Mouse (Mus musculus) stomach, embryonic 15.5 days (tissue): ENCODE data around the gene Pla2g15. TPM values are rescaled to one million over a fixed set of nuclear protein-coding genes. Genes with fewer than 3 reads are reported as not detected.

Source experiments
- ATAC-seq: fragments of 200-750 bp; cut with Nextera tagmentation; 2 replicates; pipeline ENCODE4 v1.8.0; 2017; ENCODE audit warnings: low read depth, moderate number of reproducible peaks, moderate TSS enrichment; ENCODE audit not compliant: insufficient read depth, low FRiP score
- H3K27ac ChIP-seq: fragments of 300-500 bp; sonication (generic); 2 replicates; pipeline ENCODE4 v1.5.1; 2015; ENCODE audit warnings: mild to moderate bottlenecking, inconsistent platforms
- H3K27me3 ChIP-seq: fragments of 300-500 bp; sonication (generic); replicated peaks from 2 replicates; pipeline ENCODE4 v1.6.1; 2015; ENCODE audit warnings: inconsistent platforms
- H3K36me3 ChIP-seq: fragments of 300-500 bp; sonication (generic); 2 replicates; pipeline ENCODE4 v1.6.1; 2015; ENCODE audit warnings: inconsistent platforms
- H3K4me1 ChIP-seq: fragments of 300-500 bp; sonication (generic); 2 replicates; pipeline ENCODE4 v1.6.1; 2015; ENCODE audit warnings: inconsistent platforms
- H3K4me2 ChIP-seq: fragments of 300-500 bp; sonication (generic); 2 replicates; pipeline ENCODE4 v1.6.1; 2015; ENCODE audit warnings: mild to moderate bottlenecking, inconsistent platforms
- H3K4me3 ChIP-seq: fragments of 300-500 bp; sonication (generic); replicated peaks from 2 replicates; pipeline ENCODE4 v1.5.1; 2015; ENCODE audit warnings: inconsistent platforms
- H3K9ac ChIP-seq: fragments of 300-500 bp; sonication (generic); 2 replicates; pipeline ENCODE4 v1.6.1; 2015; ENCODE audit warnings: inconsistent platforms
- H3K9me3 ChIP-seq: fragments of 300-500 bp; sonication (generic); 2 replicates; pipeline ENCODE4 v1.6.1; 2016; ENCODE audit warnings: inconsistent platforms
- WGBS: fragments of 180-500 bp; shearing (Covaris S2); methylation state at CpG from one replicate; pipeline ENCODE4 v1.1.7; 2015; 5-methylcytosine and 5-hydroxymethylcytosine counted together
- polyA plus RNA-seq: library from polyadenylated mRNA; unstranded; fragments of >200 nt; fragmentation: Nextera tagmentation; extraction: Ambion mirVana; gene quantifications from 2 replicates; pipeline ENCODE4 v1.2.1, GENCODE M21; 2015

Pla2g15 gene
- polyA plus RNA-seq, 1 experiment from 2014 or later, result 11.9 TPM

DNA sequence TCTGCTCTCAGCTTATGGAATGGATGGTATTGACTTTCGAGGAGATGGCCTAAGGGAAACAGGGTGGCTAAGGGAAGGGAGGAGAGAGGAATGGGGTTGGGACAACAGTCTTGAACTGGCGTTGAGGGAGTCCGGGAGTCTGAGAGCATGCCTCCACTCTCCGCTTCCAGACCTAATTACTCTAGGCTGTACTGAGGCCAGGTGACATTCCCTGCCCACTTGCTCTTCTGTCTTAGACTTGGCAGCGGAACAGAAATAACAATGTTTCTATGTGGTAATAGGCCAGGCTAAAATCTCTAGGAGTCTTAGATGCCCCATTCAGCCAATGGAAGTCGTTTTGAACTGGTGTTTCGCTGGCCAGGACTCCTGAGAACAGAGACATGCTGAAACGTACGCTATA lies 842 bp downstream of the Pla2g15 start:
- Histone ChIP-seq H3K9ac (peak overlapping the region; percentile 45; the same call in 1 of the 2 replicates), H3K27me3 (no peaks in the 10 kb centered on the region), H3K27ac (no peak overlapping the region), H3K9me3 (no peaks in the 10 kb centered on the region), H3K4me2 (peak overlapping the region; percentile 80), H3K4me1 (peaks cover 7% of the 10 kb centered on the region; the same call in 1 of the 2 replicates), H3K36me3 (no peaks in the 10 kb centered on the region), H3K4me3 (peak overlapping the region; percentile 63)
- 70% methylated on average over 9 of the region's 9 CpGs for WGBS
- ATAC-seq, result no peak

- Histone ChIP-seq H3K36me3 (no peaks in the 10 kb centered on the region), H3K27ac (no peak overlapping the region), H3K4me2 (no peak overlapping the region), H3K4me1 (peaks cover 7% of the 10 kb centered on the region; the same call in 1 of the 2 replicates), H3K9ac (no peak overlapping the region), H3K4me3 (no peak overlapping the region), H3K9me3 (no peaks in the 10 kb centered on the region), H3K27me3 (no peaks in the 10 kb centered on the region)
- ATAC-seq, result no peak
- 69% methylated on average over 4 of the region's 4 CpGs for WGBS
Measured at GRCm38 (mm10) chr8:106152876-106153275, 2.7 kb downstream of the Pla2g15 start.

- Histone ChIP-seq H3K9ac (no peak overlapping the region), H3K27me3 (no peaks in the 10 kb centered on the region), H3K4me1 (no peaks in the 10 kb centered on the region), H3K36me3 (peaks cover 4% of the 10 kb centered on the region; the same call in 1 of the 2 replicates), H3K4me2 (no peak overlapping the region), H3K9me3 (no peaks in the 10 kb centered on the region), H3K27ac (no peak overlapping the region), H3K4me3 (no peak overlapping the region)
- 84% methylated on average over 1 of the region's 1 CpGs for WGBS
- no peak for ATAC-seq
Measured at GRCm38 (mm10) chr8:106157419-106157818, 7.2 kb downstream of the Pla2g15 start.

- H3K4me2 ChIP-seq, result no peak overlapping the region
- whole genome bisulfite sequencing, result 91% methylated on average over 10 of the region's 10 CpGs
- peaks cover 10% of the 10 kb centered on the region; the same call in 1 of the 2 replicates for H3K36me3 ChIP-seq
Measured at GRCm38 (mm10) chr8:106158381-106158780, 8.2 kb downstream of the Pla2g15 start.

GRCm38 (mm10) chr8:106159876-106160275 lies 9.7 kb downstream of the Pla2g15 start:
- H3K4me3 ChIP-seq, result no peak overlapping the region
- H3K9ac ChIP-seq, result no peak overlapping the region
- H3K9me3 ChIP-seq, result no peaks in the 10 kb centered on the region
- ATAC-seq, result no peak
- H3K36me3 ChIP-seq, result peaks cover 15% of the 10 kb centered on the region; the same call in 1 of the 2 replicates
- no peak overlapping the region for H3K4me2 ChIP-seq
- 86% methylated on average over 6 of the region's 6 CpGs for WGBS
- H3K27me3 ChIP-seq, result no peaks in the 10 kb centered on the region
- H3K27ac ChIP-seq, result no peak overlapping the region
- H3K4me1 ChIP-seq, result no peaks in the 10 kb centered on the region

More at GRCm38 (mm10) chr8:106158381-106158780, 8.2 kb downstream of the Pla2g15 start:
- H3K27ac ChIP-seq, result no peak overlapping the region
- ATAC-seq, result no peak
- H3K9me3 ChIP-seq, result no peaks in the 10 kb centered on the region
- no peaks in the 10 kb centered on the region for H3K27me3 ChIP-seq
- no peak overlapping the region for H3K9ac ChIP-seq
- no peaks in the 10 kb centered on the region for H3K4me1 ChIP-seq
- H3K4me3 ChIP-seq, result no peak overlapping the region

- Histone ChIP-seq H3K27ac (no peak overlapping the region), H3K4me2 (no peak overlapping the region), H3K9me3 (no peaks in the 10 kb centered on the region), H3K9ac (no peak overlapping the region), H3K36me3 (peaks cover 15% of the 10 kb centered on the region; the same call in 1 of the 2 replicates), H3K4me3 (no peak overlapping the region), H3K27me3 (no peaks in the 10 kb centered on the region), H3K4me1 (0 out of 2 replicates have a peak, but pooled peaks cover 2% of the 10 kb centered on the region)
- ATAC-seq, result no peak
- 91% methylated on average over 9 of the region's 9 CpGs for WGBS
Measured at GRCm38 (mm10) chr8:106163251-106163650, 13.1 kb downstream of the Pla2g15 start.

DNA sequence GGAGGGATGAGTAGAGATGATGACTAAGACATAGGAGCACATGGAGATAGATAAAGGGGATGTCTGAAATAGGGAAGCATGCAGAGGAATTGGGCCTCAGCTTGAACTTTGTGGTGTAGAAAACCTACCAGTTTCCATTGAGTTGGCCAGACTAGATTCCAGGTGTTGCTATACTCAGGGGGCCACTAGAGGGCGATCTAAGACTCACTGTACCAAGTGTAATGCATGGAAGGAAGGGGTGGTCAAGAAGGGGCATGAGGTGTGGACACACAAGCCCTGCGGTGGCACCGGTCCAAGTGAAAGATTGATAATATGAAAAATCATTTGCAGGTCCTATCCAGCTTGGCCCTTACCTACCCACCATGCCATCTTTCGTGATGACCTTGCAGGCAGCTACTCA lies 15.3 kb downstream of the Pla2g15 start:
- no peak overlapping the region for H3K27ac ChIP-seq
- no peaks in the 10 kb centered on the region for H3K9me3 ChIP-seq
- 0 out of 2 replicates have a peak, but pooled peaks cover 6% of the 10 kb centered on the region for H3K4me1 ChIP-seq
- H3K36me3 ChIP-seq, result peaks cover 15% of the 10 kb centered on the region; the same call in 1 of the 2 replicates
- no peaks in the 10 kb centered on the region for H3K27me3 ChIP-seq
- no peak overlapping the region for H3K4me3 ChIP-seq
- no peak overlapping the region for H3K9ac ChIP-seq
- ATAC-seq, result no peak
- WGBS, result 35% methylated on average over 4 of the region's 4 CpGs
- no peak overlapping the region for H3K4me2 ChIP-seq

GRCm38 (mm10) chr8:106168356-106169016 lies 18.3 kb downstream of the Pla2g15 start, which contains the start of gene Slc7a6:
Gene Slc7a6, plus strand, starts transcription at chr8:106168857.
- 0 out of 2 replicates have a peak, but pooled peaks cover 3% of the 10 kb centered on the region for H3K36me3 ChIP-seq
- no peaks in the 10 kb centered on the region for H3K27me3 ChIP-seq
- peak within 1 kb of the TSS; percentile 88 for H3K4me2 ChIP-seq
- WGBS, result under 1% methylated on average over 59 of the region's 59 CpGs
- 0 out of 2 replicates have a peak, but pooled peaks cover 6% of the 10 kb centered on the region for H3K4me1 ChIP-seq
- peak within 1 kb of the TSS; percentile 76 for H3K4me3 ChIP-seq
- H3K27ac ChIP-seq, result peak within 1 kb of the TSS; percentile 73
- H3K9ac ChIP-seq, result peak within 1 kb of the TSS; percentile 57
- H3K9me3 ChIP-seq, result no peaks in the 10 kb centered on the region
- peak; percentile 87 for ATAC-seq

GRCm38 (mm10) chr8:106169017-106169933 lies 19.1 kb downstream of the Pla2g15 start:
- WGBS, result under 1% methylated on average over 54 of the region's 54 CpGs
- no peaks in the 10 kb centered on the region for H3K9me3 ChIP-seq
- peak overlapping the region; percentile 88 for H3K4me2 ChIP-seq
- 0 out of 2 replicates have a peak, but pooled peaks cover 6% of the 10 kb centered on the region for H3K4me1 ChIP-seq
- H3K36me3 ChIP-seq, result no peaks in the 10 kb centered on the region
- ATAC-seq, result peak; percentile 63
- H3K27ac ChIP-seq, result peak overlapping the region; percentile 73
- peak overlapping the region; percentile 76 for H3K4me3 ChIP-seq
- H3K27me3 ChIP-seq, result no peaks in the 10 kb centered on the region
- H3K9ac ChIP-seq, result peak overlapping the region; percentile 57

- 26% methylated on average over 6 of the region's 6 CpGs for WGBS
- no peak overlapping the region for H3K9ac ChIP-seq
- ATAC-seq, result no peak
Measured at GRCm38 (mm10) chr8:106169934-106170480, 19.8 kb downstream of the Pla2g15 start.

GRCm38 (mm10) chr8:106173566-106173965 lies 23.4 kb downstream of the Pla2g15 start:
- no peak for ATAC-seq
- H3K4me2 ChIP-seq, result no peak overlapping the region
- H3K27ac ChIP-seq, result no peak overlapping the region
- H3K36me3 ChIP-seq, result no peaks in the 10 kb centered on the region
- no peak overlapping the region for H3K4me3 ChIP-seq
- H3K9ac ChIP-seq, result no peak overlapping the region
- peaks cover 10% of the 10 kb centered on the region; the same call in 1 of the 2 replicates for H3K4me1 ChIP-seq
- H3K9me3 ChIP-seq, result no peaks in the 10 kb centered on the region
- 85% methylated on average over 3 of the region's 3 CpGs for WGBS
- no peaks in the 10 kb centered on the region for H3K27me3 ChIP-seq

More at GRCm38 (mm10) chr8:106169934-106170480, 19.8 kb downstream of the Pla2g15 start:
- Histone ChIP-seq H3K4me1 (0 out of 2 replicates have a peak, but pooled peaks cover 6% of the 10 kb centered on the region), H3K27me3 (no peaks in the 10 kb centered on the region), H3K4me3 (peak overlapping the region; percentile 76), H3K9me3 (no peaks in the 10 kb centered on the region), H3K27ac (no peak overlapping the region), H3K4me2 (peak overlapping the region; percentile 88), H3K36me3 (no peaks in the 10 kb centered on the region)
